Mouse (Mus musculus): ENCODE data around the gene Pdcd4.

GRCm38 (mm10) chr19:53899941-53900610 lies 8.0 kb downstream of the Pdcd4 start:
- no peak for TF ChIP-seq CEBPB (IDR thresholded peaks at IDR 0.05; ENCODE audit: low read depth)
- no peak for TF ChIP-seq CTCF (IDR thresholded peaks at IDR 0.05; ENCODE audit: control insufficient read depth, insufficient read depth, insufficient read length)
- TF ChIP-seq MAX (IDR thresholded peaks at IDR 0.05): no peak
